Mouse (Mus musculus): ENCODE data around the gene Tex45.

Gene Tex45

DNA sequence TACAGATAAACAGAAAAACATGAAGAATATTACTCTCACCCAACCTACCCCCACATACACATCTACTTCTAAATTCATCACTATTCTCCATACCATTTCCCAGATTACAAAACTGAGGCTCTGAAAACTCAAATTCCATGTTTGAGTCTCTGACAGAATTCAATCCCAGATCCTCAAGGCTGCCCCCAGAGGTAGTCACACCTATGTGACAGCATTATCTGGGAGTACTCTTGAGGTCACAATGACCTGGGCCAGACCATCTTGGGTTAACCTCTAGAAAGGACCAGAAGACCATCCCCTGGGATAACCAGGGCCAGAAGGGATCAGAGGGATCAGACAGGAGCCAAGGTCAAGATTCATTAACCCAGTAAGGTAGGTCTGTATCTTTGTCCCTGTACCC, at the start of gene Tex45:
Gene Tex45, plus strand, starts transcription at position 301 of the 400 bp plus-strand sequence.
- DNase-seq (ENCODE audit: low spot score), result no peak

DNA sequence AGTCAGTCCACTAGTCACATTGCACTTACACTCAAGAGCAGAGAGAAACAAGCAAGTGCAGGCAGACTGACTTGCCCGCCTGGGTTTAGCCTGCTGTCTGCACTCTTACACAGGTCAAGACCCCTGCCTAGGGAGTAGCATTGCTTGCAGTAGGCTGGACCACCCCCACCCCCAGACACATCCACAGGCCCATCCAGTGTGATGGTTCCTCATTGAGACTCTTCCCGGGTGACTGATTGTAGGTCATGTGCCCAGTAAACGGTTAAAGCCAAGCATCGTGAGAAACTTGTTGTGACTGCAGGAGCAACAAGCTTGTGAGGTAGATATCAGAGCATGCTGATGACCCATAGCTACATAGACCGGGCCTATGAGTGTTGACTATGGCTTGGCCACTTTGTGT, 49.2 kb upstream of the Tex45 start:
- no peak for DNase-seq (ENCODE audit: low spot score)

DNA sequence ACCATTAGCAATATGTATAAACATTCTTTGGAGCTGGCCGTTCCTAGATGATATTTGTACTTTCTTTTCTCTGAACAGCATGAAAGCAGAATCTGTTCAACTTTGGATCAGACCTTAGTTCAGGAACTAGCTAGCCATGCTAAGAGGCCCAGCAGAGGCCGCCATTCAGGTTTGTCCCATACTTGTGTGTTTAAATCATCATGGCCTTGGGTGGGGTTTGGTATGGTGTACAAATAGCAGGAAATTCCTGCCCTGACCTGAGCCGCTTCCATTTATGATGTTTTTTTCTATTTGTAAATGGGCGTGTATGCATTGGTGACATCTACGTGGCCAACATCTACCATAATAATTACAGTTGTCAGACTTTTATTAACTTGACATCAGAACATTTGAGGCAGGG, 45.4 kb upstream of the Tex45 start:
- DNase-seq (ENCODE audit: low spot score), result no peak

DNA sequence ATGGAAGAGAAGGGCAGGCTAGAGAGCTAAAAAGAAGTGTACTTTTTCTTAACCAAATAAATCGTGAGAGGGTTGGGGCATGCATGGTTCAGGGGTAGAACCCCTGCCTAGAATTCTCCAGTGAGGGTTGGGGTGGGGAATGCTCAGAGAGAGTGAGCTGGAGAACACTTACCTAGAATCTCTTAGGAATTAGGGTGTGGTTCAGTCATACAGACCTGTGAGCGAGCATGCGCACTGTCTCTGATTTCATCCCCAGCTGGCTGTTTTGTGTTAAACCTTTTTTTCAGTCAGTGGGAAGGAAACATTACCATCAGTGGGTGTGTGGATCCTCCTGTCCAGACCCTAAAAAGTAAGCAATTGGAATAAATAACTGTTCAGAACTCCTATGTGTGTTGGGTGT, 44.5 kb upstream of the Tex45 start:
- no peak for DNase-seq (ENCODE audit: low spot score)

DNA sequence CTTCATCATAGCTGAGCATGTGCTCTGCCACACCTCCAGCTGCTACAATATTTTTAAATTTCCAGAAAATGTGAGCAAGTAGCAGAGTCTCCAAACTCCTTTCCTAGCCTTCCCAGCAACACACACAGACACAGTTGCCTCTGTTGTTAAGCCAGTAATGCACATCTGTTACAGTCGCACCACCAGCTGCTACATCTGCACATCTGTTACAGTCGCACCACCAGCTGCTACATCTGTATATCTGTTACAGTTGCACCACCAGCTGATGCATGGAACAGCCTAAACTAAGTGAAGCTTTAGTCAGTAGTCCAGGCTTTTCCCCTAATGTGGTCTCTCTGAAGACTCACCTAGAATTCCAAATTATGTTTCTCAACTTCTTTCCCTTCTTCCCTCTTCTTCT, 42.2 kb upstream of the Tex45 start:
- no peak for DNase-seq (ENCODE audit: low spot score)

DNA sequence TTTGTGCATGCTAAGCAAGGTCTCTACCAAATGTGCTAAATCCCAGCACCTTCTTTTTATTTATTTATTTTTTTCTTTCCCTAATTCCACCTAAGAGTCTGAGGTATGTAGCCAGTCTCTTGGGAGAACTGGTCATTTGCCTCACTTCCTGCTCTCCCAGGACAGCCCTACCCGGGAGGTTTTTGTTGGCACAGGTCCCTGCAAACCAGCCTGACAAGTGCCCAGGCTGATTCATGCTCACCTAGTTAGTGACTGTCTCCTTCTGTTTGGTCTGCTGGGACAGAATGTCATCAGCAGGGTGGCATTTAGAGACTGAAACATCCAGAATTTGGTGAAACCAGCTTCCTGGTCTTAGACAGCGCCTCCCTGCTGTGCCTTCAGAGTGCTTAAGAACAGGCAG, 40.7 kb upstream of the Tex45 start:
- no peak for DNase-seq (ENCODE audit: low spot score)

DNA sequence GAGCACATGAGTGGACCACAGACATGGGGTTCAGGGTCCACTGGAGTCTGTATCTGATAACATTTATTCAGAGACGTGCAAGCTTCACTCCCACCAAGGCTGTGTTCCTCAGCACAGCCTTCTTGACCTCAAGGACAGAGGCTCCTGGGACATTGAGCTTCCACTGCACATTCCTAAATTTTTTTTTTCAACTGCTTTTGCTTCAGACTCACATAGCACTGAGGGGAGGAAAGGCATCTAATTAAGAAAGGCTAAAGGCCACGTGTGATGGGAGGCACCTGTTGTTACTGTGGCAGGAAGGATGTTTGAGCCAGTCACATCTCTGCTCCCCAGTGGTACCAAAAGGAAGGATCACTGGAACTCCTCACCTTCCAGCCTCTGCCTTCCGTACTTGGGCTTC, 39.5 kb upstream of the Tex45 start:
- DNase-seq (ENCODE audit: low spot score), result no peak

DNA sequence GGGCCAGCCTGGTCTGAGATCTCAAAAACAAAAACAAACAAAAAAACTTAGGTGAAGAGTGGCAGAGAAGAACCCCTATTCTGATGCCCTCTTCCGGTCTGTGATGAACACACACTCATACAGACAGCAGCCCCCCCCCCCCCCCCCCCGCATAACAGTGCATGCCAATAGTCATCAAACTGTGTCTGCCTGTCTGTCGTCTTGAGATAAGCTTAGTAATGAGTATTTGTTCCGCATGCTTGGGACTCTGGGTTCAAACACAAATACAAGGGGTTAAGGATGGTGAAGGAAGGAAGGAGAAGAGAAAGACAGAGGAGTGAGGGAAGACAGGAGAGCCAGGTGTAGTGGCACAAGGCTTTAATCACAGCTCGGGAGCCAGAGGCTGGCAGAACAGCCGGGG, 34.2 kb upstream of the Tex45 start:
- DNase-seq (ENCODE audit: low spot score), result no peak

DNA sequence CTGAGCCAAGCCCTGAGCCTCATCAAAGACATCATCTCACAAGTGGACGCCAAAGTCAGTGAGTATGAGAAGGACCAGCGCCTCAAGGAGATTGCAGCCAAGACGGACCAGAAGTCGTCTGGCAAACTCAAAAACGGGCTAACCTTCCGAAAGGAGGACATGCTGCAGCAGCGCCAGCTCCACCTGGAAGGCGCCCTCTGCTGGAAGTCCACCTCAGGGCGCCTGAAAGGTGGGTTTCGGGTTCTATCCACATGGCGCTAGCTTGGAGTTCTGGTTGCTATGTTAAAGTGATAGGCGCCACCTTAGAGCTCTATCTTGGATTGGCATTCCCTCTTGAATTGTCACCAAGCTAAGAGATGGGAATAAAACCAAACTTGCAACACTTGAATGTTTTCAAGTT, 31.2 kb upstream of the Tex45 start:
- peak; percentile 69 for DNase-seq (ENCODE audit: low spot score)

DNA sequence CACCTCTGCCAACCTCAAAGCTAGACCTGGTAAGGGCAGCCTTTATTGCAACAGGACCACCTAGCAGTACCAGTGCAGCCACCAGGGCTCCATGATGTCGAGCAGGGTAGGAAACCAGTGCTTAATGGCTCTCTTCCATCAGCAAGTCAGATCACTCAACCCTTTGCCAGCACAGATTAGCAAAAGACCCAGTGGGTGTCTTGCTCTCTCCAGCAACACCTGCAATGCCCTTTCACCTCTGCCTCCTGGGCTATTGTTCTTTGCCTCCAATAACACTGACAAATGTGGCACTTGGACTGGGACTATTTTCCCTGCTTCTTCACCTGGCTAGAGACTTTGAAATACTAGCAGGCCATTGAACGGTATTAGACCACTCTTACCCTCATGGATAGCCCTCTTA, 21.4 kb upstream of the Tex45 start:
- DNase-seq (ENCODE audit: low spot score), result no peak

DNA sequence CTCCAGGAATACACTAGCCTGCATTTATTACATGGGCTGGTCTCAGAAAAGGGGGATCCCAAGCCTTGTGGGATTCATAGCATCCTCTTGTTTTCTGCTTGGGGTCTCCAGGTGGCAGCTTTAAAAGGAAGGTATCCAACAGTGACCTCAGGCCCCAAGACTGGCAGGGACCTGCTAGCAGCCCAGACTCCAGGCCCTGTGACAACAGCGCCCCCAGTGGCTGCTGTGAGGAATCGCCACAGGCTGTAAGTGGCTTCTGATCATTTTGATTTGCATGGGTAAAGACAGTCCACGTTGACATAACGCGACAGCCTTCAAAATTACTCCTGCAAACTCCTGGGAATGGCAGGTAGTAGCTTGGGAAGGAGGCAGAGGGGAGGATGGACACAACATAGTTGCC, 20.0 kb upstream of the Tex45 start:
- peak; percentile 80 for DNase-seq (ENCODE audit: low spot score)

DNA sequence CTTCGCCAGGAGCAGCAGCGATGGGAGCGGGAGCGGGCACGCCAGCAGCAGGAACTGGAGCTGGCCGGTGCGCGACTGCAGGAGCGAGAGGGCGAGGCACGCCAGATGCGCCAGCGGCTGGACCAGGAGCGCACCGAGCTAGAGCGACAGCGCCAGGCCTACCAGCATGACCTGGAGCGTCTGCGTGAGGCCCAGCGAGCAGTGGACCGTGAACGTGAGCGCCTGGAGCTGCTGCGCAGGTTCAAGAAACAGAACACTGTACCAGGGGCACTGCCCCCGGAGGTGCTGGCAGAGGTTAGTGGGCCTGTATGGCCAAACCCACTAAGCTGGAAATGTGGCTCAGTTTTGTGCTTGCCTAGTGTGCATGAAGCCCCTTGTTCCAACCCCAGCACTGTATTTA, 18.7 kb upstream of the Tex45 start:
- DNase-seq (ENCODE audit: low spot score), result no peak

DNA sequence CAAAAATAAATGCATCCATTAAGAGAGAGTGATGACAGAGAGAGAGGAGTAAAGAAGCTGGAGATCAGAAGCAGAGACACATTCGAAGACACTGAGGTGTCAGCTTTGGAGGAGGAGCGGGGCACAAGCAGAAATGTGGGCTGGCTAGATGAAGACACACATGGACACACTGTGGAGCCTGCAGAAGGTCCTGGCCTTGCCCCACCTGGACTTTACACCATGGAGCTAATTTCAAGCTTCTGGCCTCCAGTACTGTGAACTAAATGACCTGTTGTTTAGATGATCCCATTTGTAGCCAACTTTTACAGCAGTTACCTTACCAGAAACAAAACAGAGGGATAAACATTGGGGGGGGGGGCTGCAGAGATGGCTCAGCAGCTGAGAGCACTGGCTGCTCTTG, 7.4 kb upstream of the Tex45 start:
- DNase-seq (ENCODE audit: low spot score), result no peak

DNA sequence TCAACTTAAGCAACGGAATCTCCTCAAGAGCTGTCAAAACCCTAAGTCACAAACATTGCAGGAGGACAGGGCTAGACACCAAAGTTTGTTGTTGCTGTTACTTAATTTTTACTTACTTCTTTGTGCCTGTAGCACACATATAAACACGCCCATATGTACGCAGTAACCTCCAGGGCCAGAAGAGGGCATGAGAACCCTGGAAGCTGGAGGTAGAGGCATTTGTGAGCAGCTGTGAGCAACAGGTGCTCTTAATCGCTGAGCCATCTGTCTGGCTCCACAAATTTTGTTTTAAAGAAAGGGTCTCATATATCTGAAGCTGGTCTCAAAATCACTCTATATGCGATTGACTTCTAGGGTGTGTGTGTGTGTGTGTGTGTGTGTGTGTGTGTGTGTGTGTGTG, 6.4 kb upstream of the Tex45 start:
- no peak for DNase-seq (ENCODE audit: low spot score)

DNA sequence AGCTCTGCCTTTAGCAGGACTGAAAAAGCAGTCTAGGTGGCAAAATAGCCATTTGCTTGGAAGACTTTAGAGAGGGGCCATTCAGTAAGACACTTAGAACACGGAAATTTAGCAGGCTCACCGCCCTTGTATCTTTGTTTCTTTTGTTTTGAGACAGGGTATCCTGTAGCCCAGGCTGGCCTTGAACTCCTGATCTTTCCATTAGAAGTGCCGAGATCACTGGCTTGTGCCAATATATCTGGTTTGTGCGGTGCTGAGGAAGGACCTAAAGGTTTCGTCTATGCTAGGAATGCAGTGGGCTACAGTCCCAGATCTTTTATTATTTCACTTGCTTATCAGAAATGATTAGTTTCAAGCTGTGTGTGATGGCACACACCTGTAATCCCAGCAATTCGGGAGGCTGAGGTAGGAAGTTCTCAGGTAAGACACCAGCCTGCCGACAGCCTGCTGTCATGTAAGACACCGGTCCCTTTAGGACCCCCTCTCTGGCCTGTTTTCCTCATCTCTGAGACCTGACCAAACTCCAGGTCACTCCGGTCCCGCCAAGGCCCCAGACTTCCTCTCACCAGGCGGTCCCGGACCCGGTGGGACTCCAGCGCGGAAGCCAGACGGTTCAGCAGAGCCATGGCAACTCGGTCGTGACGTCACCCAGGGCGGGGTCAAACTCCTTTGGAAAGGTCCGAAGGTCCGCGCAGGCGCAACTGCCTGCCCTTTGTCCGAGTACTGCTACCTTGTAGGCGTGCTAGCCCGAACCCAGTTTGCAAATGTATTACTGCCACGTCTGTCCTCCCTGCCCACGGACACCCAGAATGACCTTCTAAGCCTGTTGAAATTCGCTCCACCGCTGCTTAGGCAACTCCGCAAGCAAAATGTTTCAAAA, 3.4 kb upstream of the Tex45 start, which contains the start of gene Pex11g:
Gene Pex11g, minus strand, starts transcription at position 675 of the 880 bp plus-strand sequence.
- DNase-seq (ENCODE audit: low spot score), result peak; percentile 99

DNA sequence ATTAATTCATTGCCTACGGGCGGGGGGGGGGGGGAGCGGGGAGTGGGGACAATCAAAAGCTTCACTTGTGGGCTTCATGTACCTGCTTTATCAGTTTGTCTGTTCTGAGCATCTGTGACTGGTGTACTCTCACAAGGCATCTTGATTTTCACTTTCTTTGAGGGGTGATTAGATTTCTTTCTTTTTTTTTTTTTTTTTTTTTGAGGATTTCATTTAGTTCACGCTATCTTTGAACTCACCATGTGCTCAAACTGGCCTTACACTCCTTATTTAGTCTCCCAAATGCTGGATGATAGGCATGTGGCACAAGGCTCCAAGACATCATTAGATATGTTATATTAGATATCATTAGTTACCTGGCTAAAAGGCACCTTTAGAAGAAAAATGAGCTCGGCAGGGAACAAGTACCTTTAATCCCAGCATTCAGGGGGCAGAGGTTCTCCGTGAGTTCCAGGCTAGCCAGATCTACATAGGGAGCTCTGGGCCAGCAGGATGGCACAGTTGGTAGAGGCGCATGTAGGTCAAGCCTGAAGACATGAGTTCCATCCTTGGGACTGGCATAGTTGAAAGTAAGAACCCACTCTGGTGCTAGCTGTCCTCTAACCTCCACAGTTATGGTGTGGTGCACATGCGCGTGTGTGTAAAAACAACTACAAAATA, 2.6 kb upstream of the Tex45 start:
- DNase-seq (ENCODE audit: low spot score), result no peak

DNA sequence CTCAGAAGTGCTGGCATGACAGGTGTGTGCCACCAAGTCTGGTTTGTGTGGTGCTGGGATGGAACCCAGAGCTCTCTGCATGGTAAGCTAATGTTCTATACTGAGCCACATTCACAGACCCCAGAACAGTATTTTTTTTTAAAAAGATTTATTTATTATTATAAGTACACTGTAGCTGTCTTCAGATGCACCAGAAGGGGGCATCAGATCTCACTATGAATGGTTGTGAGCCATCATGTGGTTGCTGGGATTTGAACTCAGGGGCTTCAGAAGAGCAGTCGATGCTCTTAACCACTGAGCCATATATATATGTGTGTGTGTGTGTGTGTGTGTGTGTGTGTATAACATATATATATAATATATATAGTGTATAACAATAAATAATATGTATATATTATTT, 1.8 kb upstream of the Tex45 start:
- DNase-seq (ENCODE audit: low spot score), result no peak

DNA sequence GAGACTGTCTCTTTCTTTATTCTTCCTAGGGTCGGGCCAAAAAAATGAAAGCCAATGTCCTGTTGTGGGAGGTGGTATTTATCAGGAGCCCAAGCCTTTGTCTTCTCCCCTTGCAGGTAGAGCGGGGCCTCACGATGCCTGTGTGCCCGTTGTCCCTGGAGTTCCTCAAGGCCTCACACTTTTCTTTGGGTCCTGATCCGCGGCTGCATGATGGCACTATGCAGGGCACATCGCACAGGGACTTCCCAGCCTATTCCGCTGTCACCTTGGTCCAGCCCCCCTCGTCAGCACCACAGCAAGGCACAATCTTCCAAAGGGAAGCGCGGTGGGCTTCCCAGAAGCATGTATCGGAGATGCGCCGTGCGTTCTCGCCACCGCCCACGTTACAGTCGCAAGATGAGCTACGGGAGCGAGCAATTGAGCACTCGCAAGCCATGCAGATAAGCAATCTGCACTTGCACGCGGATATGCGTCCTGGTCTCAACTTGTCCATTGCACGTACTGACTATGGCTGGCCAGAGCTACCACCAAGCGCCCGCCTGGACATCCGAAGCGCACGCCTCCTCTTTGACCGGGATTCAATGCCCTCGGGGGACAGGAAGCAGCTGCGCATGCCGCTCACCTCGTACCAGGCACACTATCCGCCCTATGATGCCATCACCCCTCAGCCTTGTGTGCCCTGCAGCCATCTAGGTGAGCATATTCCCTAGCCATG, 5.2 kb downstream of the Tex45 start:
- DNase-seq (ENCODE audit: low spot score), result no peak

DNA sequence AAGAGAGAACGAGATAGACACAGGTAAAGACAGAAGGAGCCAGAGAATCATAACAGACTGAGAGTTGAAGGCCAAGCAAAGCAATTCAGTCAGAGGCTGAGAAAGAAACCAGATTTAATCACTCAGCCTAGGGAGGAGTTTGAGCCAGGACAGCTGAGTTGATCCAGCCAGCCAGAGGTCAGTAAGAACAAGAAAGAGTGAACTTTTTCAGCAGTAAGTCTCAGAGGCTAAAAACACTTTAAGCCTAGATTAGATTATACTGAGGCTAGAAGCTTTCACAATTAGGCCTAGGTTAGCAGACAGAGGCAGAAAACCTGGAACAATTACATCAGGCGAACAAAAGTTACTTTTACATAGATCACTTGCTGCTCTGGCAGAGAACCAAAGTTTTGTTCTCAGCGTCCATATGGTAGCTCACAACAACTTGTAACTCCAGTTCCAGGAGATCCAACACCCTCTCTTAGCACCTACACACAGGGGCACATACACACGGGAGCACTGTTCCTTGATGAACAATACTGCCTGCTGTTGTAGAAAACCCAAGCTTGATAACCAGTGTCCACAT, 9.6 kb downstream of the Tex45 start:
- DNase-seq (ENCODE audit: low spot score), result no peak

DNA sequence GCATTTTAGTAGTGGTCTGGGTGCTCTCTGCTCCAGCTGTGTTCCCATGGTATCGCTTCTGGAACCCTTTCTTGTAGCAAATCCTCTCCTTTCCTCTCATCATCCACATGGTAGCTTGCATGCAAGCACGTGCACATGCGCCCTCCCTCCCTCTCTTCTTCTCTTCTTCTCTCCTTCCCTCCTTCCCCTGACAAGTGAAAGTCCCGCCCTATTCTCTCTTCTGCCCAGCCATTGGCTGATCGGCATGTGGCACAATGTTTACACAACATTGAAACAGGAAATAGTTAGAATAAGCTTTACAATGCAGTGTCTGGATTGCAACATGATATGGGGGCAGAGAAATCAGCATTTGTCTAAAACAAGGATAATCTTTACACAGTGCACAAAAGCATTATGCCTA, 10.9 kb downstream of the Tex45 start:
- DNase-seq (ENCODE audit: low spot score), result no peak

DNA sequence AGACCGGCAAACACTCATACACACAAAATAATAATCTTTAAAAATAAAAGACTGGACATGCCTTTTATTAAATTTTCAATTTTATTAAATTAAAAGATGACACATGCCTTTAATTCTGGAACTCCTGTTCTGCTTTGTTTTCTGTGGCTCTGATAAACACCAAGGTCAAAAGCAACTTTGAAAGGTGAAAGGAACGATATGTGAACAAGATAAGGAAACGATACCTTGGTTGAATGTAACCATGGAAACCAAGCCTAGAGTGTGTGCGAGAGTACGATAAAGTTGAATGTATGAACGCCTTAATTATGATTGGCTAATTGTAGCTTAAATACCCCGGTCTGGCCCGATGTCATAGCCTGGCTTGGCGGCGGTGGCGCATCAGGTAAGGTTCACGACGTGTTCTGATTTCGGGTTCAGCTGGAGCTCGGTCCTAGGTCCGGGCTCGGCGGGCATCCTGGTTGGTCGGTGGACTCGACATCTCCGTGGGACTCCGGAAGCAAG, 11.6 kb downstream of the Tex45 start:
- no peak for DNase-seq (ENCODE audit: low spot score)

DNA sequence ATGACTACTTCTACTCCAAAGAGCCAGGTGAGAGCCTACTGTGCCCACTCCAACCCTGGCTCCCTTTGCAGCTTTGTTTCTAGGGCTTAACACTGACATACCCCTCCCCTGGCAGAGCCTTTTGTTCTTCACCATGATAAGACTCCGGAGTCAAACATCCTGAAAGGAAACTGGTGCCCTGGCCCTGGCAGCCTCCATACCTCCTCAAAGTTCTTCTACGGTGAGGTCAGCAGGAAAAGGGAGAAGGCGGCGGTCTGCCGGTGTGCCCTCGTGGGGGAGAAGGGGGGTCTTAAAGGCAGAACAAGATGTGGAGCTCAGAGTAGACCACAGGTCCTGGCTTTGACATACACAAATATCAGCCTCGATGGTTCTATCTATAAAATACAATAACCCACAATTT, 12.9 kb downstream of the Tex45 start:
- no peak for DNase-seq (ENCODE audit: low spot score)

DNA sequence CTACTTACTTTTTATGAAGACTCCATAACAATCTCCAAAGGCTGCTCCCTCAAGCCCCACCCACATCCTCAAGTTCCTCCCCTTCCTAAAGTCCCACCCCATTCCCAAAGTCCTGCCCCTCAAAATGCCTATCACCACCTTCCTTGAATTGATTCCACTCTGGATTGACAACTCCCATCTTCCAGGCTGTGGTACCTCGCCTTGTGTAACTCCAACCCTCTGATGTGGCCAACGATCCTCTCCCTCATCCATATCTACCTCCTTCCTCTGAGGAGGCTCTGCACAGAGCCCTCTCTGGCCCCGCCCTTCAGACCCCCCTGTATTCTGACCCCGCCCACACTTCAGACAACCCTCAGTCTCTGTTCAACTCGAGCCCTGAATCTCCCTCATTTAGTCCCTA, 14.5 kb downstream of the Tex45 start:
- no peak for DNase-seq (ENCODE audit: low spot score)
